Mouse (Mus musculus) cerebellum, adult 2 months (tissue): ENCODE measurements around the gene Tnfaip1. TPM values are rescaled to one million over a fixed set of nuclear protein-coding genes. Genes with fewer than 3 reads are reported as not detected.
"Not testable (repeated sequence)": the region's sequence is repeated elsewhere in the genome, so short reads cannot be mapped to it uniquely, and the experiment has no call there.

Experiments
- DNase-seq, 2 experiments: peaks; one replicate each; pipeline ENCODE4 v3.0.0; 2021
- H3K27ac ChIP-seq: fragments of 200-500 bp; 2 replicates; pipeline ENCODE4 v1.5.1; 2012; ENCODE audit warnings: low read length, control low read depth, inconsistent platforms; ENCODE audit not compliant: insufficient read depth
- H3K27me3 ChIP-seq: fragments of 200-500 bp; 2 replicates; pipeline ENCODE4 v1.6.1; 2012; ENCODE audit warnings: inconsistent platforms, mild to moderate bottlenecking, low read length, moderate library complexity; ENCODE audit not compliant: control insufficient read depth, insufficient read depth
- H3K4me1 ChIP-seq: fragments of 200-500 bp; 2 replicates; pipeline ENCODE4 v1.6.1; 2011; ENCODE audit warnings: low read length; ENCODE audit not compliant: control insufficient read depth, insufficient read depth
- H3K4me3 ChIP-seq: fragments of 200-500 bp; replicated peaks from 2 replicates; pipeline ENCODE3; 2011; ENCODE audit warnings: mild to moderate bottlenecking, low read depth, low read length, control low read depth; ENCODE audit not compliant: insufficient read depth
- CTCF ChIP-seq: fragments of 200-500 bp; IDR thresholded peaks from 2 replicates; pipeline ENCODE4 v1.5.1; 2011; ENCODE audit warnings: low read depth, mild to moderate bottlenecking, control low read depth, low read length, moderate library complexity, borderline replicate concordance; ENCODE audit not compliant: insufficient read depth
- POLR2A ChIP-seq: fragments of 200-500 bp; IDR thresholded peaks from 2 replicates; pipeline ENCODE4 v1.6.1; 2011; ENCODE audit warnings: low read length, control low read depth, borderline replicate concordance; ENCODE audit not compliant: insufficient read depth
- WGBS: fragments of 180-500 bp; shearing (Covaris S2); methylation state at CpG from one replicate; pipeline ENCODE4 v1.1.7; 2018; 5-methylcytosine and 5-hydroxymethylcytosine counted together
- polyA plus RNA-seq: library from polyadenylated mRNA; depleted of rRNA; stranded (reverse); fragments of >200 nt; gene quantifications from 2 replicates; pipeline ENCODE4 v1.2.3, GENCODE M21; 2012

Gene Tnfaip1
- polyA plus RNA-seq, 1 experiment: 36.7 TPM

- H3K4me3 ChIP-seq: peak overlapping the region; percentile 81
- no peak for TF ChIP-seq CTCF
- TF ChIP-seq POLR2A: no peak
- peak in 1 of 2 experiments; percentile 34 for DNase-seq
- H3K27ac ChIP-seq: peak overlapping the region; percentile 19
- under 1% methylated on average over 23 of the region's 23 CpGs for WGBS
- no peaks in the 10 kb centered on the region for H3K27me3 ChIP-seq
- peaks cover 10% of the 10 kb centered on the region for H3K4me1 ChIP-seq
Observed at GRCm38 (mm10) chr11:78535376-78536079, 604 bp downstream of the Tnfaip1 start.

- H3K27ac ChIP-seq: no peak overlapping the region
- TF ChIP-seq CTCF: no peak
- TF ChIP-seq POLR2A: no peak
- H3K4me3 ChIP-seq: no peak overlapping the region
- H3K27me3 ChIP-seq: no peaks in the 10 kb centered on the region
- peaks cover 16% of the 10 kb centered on the region for H3K4me1 ChIP-seq
- 81% methylated on average over 4 of the region's 4 CpGs for WGBS
- DNase-seq: no peak
Observed at GRCm38 (mm10) chr11:78534516-78534915, 1.6 kb downstream of the Tnfaip1 start.

DNA sequence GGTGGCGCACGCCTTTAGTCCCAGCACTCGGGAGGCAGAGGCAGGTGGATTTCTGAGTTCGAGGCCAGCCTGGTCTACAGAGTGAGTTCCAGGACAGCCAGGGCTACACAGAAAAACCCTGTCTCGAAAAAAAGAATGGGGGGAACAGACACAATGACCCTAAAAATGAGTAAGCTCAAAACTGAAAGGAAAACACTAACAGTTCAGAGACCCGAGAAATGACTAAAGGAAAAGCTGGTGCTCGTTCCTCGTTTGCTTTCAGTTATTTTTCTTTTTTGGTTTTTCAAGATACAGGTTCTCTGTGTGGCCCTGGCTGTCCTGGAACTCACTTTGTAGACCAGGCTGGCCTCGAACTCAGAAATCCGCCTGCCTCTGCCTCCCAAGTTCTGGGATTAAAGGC, 4.6 kb downstream of the Tnfaip1 start:
- not testable (repeated sequence) for H3K27me3 ChIP-seq, H3K27ac ChIP-seq, H3K4me3 ChIP-seq, H3K4me1 ChIP-seq, DNase-seq
- 90% methylated on average over 10 of the region's 10 CpGs for WGBS

- Histone ChIP-seq H3K27me3 (no peaks in the 10 kb centered on the region), H3K4me1 (peaks cover 9% of the 10 kb centered on the region), H3K27ac (no peak overlapping the region), H3K4me3 (no peak overlapping the region)
- DNase-seq: no peak
- TF ChIP-seq POLR2A: no peak
- TF ChIP-seq CTCF: no peak
- WGBS: 32% methylated on average over 6 of the region's 6 CpGs
Observed at GRCm38 (mm10) chr11:78531046-78531445, 5.1 kb downstream of the Tnfaip1 start.

GRCm38 (mm10) chr11:78530001-78530400, 6.1 kb downstream of the Tnfaip1 start:
- TF ChIP-seq POLR2A (no peak), CTCF (no peak)
- H3K27me3 ChIP-seq: no peaks in the 10 kb centered on the region
- no peak overlapping the region for H3K4me3 ChIP-seq
- WGBS: 86% methylated on average over 12 of the region's 12 CpGs
- peaks cover 9% of the 10 kb centered on the region for H3K4me1 ChIP-seq
- H3K27ac ChIP-seq: no peak overlapping the region
- no peak for DNase-seq

DNA sequence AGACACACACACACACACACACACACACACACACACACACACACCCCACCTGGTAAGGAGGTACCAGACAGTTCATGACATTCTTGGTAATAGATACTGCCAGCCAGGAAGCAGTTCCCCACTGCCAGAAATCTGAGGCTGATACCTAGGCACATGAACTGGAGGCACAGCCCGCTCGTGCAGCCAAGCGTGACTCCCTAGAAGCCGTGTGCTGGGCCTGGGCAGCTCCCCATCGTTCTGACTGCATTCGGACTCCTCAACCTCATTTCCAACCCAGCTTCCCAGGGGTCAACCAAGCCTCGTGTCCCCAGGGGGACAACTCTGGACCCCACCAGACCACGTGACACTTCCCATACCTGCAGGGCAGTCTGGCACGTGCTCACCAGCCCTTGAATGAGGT, 7.4 kb downstream of the Tnfaip1 start:
- no peak overlapping the region for H3K4me3 ChIP-seq
- H3K4me1 ChIP-seq: peaks cover 10% of the 10 kb centered on the region
- no peaks in the 10 kb centered on the region for H3K27me3 ChIP-seq
- no peak for DNase-seq
- TF ChIP-seq POLR2A: no peak
- no peak for TF ChIP-seq CTCF
- WGBS: 69% methylated on average over 9 of the region's 9 CpGs
- no peak overlapping the region for H3K27ac ChIP-seq

DNA sequence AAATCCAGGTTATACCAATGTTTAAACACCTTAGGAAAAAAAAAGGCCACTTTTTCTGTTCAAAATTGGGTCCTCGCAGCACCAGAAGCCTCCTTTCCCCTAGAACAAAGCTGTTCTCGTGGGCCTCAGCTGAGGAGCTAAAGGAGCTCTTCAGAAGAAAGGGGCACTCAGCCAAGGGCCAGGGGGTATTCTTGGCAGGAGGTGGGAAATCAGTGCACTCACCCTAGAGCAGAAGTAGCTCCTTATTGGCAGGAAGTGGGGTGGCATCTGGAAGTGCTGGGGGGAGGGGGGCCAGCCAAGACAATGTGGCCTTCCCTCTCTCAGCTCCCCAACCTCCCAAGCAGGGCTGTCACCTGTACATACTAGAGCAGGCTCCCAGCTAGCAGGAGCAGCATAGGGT, 11.3 kb downstream of the Tnfaip1 start:
- TF ChIP-seq POLR2A (no peak), CTCF (no peak)
- Histone ChIP-seq H3K27ac (no peak overlapping the region), H3K27me3 (no peaks in the 10 kb centered on the region), H3K4me1 (peaks cover 3% of the 10 kb centered on the region; the same call in 1 of the 2 replicates), H3K4me3 (no peak overlapping the region)
- DNase-seq: no peak
- WGBS: 24% methylated on average over 2 of the region's 2 CpGs

- WGBS: 20% methylated on average over 9 of the region's 9 CpGs
Observed at GRCm38 (mm10) chr11:78523241-78523955, 12.7 kb downstream of the Tnfaip1 start.

More at GRCm38 (mm10) chr11:78523241-78523955, 12.7 kb downstream of the Tnfaip1 start:
- H3K4me3 ChIP-seq: no peak overlapping the region
- peak overlapping the region; percentile 10; the same call in 1 of the 2 replicates for H3K27ac ChIP-seq
- no peak for TF ChIP-seq POLR2A
- no peak for TF ChIP-seq CTCF
- no peak for DNase-seq
- peaks cover 3% of the 10 kb centered on the region; the same call in 1 of the 2 replicates for H3K4me1 ChIP-seq
- no peaks in the 10 kb centered on the region for H3K27me3 ChIP-seq
